Mouse (Mus musculus) MEL-GATA-1-ER (cell line): ENCODE measurements around the gene Prok1.

ENCODE experiments used
- DNase-seq: peaks from one replicate; pipeline ENCODE4 v3.0.0-alpha.2; 2012; ENCODE audit warnings: low read depth; ENCODE audit errors: extremely low read depth

The Prok1 gene

GRCm38 (mm10) chr3:107188226-107188899 lies 51.1 kb downstream of the Prok1 start:
- no peak for DNase-seq

GRCm38 (mm10) chr3:107187022-107187421 lies 52.5 kb downstream of the Prok1 start:
- no peak for DNase-seq

GRCm38 (mm10) chr3:107185597-107185996 lies 53.9 kb downstream of the Prok1 start:
- DNase-seq, result no peak

- no peak for DNase-seq
Measured at GRCm38 (mm10) chr3:107183178-107183577, 56.3 kb downstream of the Prok1 start.
